Mouse (Mus musculus): ENCODE data around the gene Kif6.
A peak's percentile ranks its signal among the peaks of the same experiment; 100 is the strongest.

GRCm38 (mm10) chr17:49614577-49615235, at the start of gene Kif6:
- TF ChIP-seq POLR2A (IDR thresholded peaks at IDR 0.05; ENCODE audit: borderline replicate concordance, extremely low read depth, insufficient read depth, insufficient read length, poor library complexity, severe bottlenecking): peak; percentile 42; the same call in 1 of the 2 replicates
- TF ChIP-seq CTCF (IDR thresholded peaks at IDR 0.05; ENCODE audit: borderline replicate concordance, extremely low read depth, insufficient read depth, insufficient read length): no peak
